Mouse (Mus musculus): ENCODE results near the gene Apobec3.
"Not testable (repeated sequence)": the region's sequence is repeated elsewhere in the genome, so short reads cannot be mapped to it uniquely, and the experiment has no call there.

Gene Apobec3

DNA sequence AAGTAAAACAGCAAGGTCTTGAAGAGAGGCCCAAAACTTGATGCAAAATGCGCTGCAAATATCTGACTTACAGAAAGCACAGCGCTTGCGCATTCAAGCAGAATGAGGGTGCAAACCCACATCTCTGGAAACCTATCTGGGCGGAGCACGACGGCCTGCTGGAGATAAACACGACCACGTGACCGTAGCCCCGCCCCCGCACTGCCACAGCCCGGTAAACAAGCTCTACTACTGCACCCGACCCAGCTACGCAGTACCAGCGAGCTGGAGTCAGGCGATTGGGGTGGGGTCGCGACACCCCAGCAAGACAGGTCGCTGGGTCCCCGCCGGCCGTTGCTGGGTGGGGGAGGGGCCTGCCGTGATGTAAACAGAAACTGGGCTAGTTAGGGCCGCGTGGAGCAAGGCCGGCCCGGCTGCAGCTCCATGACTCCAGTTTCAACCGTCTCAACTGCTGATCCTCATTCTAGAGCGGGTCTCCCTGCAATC is 36.2 kb downstream of the Apobec3 start:
- DNase-seq (ENCODE audit: low spot score), result peak; percentile 97

- DNase-seq (ENCODE audit: low spot score), result no peak
Observed at GRCm38 (mm10) chr15:79928316-79928715, 36.9 kb downstream of the Apobec3 start.

DNA sequence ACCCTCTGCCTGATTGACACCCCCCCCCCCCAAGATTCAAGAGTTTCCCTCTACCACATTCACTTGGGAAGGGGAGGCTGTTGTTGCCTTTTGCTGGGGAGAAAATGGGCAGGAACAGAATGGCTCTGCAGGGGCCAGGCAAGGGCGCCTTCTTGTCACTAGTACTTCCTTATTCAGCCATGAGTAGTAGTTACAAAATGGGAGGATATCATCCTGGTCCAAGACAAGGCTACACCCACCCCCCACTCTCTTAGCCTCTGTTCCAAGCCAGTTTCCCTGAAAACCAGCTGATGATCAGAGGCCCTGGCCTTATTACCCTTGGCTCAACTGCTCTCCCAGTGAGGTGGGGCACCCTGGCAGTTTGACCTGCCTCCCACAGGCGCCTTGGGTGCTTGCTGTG is 37.3 kb downstream of the Apobec3 start:
- no peak for DNase-seq (ENCODE audit: low spot score)

GRCm38 (mm10) chr15:79929734-79930133 is 38.3 kb downstream of the Apobec3 start:
- DNase-seq (ENCODE audit: low spot score), result no peak

DNA sequence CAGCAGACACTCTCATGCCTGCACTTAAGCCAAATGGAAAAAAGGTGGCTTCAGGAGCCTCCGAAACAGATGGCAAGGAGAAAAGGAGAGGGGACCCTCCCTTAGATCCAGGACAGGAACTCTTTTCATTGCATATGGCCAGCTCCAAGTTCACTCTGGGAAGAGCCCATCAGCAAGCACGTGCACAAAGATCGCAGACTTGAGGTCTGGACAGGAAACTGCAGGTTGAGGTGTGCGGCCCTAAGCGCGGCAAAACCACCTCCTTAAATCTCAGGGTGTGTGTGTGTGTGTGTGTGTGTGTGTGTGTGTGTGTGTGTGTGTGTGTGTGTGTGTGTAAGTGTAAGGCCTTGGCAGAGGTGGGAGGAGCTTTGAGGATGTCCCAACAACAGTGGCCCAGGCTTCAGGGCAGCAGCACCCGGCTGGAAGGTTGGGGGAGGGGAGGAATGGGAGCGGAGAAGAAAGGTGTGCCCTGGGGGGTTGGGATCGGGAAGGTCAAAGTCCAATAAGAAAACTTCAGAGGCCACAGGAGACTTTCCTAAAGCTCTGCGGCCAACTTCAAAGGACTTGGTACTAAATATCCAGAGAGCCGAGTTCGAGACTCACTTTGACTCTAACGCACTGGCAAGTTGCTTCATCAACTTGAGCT is 40.2 kb downstream of the Apobec3 start:
- peak; percentile 59 for DNase-seq (ENCODE audit: low spot score)

DNA sequence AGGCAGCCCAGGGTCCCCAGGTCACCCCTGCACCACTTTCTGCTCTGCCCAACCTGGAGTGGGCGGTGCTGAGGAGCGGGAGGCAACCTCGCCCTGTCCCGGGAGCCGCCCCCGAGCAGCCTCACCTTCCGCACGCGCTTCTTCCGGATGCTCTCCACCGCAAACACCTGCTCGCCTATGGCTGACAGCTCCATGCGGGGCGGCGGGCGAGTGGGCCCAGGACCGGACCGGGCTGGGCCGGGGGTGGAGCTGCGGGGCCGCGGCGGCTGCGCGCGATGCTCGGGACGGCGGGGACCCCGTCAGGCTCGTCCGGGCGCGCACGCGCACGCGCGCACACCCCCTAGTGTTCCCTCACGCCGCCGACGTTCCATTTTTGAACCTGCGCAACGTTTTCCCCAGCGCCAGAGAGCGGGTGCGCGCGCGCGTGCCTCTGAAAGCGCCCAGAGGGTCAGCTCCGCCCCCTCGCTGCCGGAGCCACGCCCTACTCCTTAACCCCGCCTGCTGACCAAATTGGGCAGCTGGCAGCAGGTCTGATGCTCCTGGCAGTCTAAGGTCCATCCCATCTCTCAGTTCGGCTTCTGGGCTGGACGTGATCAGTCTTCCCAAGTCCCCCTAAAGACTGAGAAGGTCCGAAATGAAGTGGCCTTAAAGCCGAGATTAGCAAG is 41.0 kb downstream of the Apobec3 start:
- DNase-seq (ENCODE audit: low spot score), result peak; percentile 92

DNA sequence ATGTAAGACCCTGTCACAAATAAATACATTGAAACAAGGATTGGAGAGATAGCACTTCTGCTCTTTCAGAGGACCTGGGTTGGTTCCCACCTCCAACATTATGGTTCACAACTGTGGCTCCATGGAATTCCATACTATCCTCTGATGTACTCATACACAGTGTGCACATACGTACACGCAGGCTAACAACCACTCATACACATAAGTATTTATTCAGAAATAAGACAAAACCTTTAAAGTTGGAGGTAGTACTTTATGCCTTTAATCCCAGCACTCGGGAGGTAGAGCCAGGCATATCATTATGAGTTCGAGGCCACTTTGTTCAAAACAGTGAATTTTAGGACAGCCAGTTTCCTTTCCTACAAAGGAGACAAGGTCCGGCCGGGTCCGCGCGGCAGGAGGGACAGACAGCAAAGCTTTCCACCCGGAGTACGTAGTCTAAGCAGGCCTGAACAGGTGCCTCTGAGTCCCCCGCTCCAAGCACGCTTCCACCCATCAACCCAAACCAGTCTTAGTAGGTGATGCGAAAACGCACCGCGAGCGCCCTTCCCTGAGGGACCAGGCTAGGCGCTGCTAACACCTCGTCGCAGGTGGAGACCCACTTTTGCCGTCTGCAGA is 41.7 kb downstream of the Apobec3 start:
- no peak for DNase-seq (ENCODE audit: low spot score)

- DNase-seq (ENCODE audit: low spot score), result no peak
Observed at GRCm38 (mm10) chr15:79933670-79934514, 42.4 kb downstream of the Apobec3 start.

- peak; percentile 32 for DNase-seq (ENCODE audit: low spot score)
Observed at GRCm38 (mm10) chr15:79934776-79935175, 43.3 kb downstream of the Apobec3 start.

DNA sequence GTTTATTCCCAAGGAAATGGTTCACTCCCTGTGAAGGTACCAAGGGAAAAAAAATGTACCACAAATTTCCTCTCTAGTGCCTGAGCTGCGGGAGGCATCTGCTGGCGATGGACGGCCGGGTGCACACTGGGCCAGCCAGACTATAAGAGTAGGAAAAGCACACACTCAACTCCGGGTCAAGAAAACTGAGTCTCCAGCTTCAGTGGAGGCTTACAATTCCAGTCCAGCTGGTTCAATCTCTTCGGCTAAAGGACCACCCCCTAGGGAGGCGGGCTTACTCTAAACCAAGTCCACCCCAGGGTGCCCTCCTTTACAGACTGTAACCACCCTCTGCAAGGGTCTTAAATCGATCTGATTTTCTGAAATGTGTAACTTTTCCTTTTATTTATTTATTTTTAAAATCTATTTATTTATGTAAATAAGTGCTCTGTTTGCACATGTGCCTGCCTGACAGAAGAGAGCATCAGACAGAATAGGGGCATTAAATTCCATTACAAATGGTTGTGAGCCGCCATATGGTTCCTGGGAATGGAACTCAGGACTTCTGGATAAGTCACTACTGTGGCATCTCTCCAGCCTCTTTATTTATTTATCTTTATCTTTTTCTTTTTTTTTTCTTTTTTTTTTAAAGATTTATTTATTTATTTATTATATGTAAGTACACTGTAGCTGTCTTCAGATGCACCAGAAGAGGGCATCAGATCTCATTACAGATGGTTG is 44.4 kb downstream of the Apobec3 start:
- no peak for DNase-seq (ENCODE audit: low spot score)

- DNase-seq (ENCODE audit: low spot score), result no peak
Observed at GRCm38 (mm10) chr15:79936374-79936751, 44.9 kb downstream of the Apobec3 start.

DNA sequence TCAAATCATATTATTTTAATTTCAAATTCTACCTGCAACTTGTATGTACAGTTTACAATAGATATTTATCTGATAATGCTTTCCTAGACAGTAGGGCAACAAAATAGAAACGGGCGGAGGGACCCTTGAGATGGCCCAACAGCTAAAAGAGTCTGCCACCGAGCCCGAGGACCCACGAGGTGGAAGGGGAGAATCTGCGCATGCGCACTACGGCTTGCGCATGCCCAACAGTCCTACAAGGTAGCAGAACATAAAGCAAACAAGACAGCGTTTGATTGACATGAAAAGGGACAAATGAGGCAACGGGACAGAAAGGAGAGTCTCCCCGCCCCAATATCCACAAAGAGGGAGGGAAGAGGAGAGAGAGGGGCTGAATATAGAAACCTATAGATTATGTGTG is 47.6 kb downstream of the Apobec3 start:
- DNase-seq (ENCODE audit: low spot score), result no peak

GRCm38 (mm10) chr15:79939501-79939900 is 48.0 kb downstream of the Apobec3 start:
- DNase-seq (ENCODE audit: low spot score), result not testable (repeated sequence)

- no peak for DNase-seq (ENCODE audit: low spot score)
Observed at GRCm38 (mm10) chr15:79939913-79940312, 48.5 kb downstream of the Apobec3 start.

DNA sequence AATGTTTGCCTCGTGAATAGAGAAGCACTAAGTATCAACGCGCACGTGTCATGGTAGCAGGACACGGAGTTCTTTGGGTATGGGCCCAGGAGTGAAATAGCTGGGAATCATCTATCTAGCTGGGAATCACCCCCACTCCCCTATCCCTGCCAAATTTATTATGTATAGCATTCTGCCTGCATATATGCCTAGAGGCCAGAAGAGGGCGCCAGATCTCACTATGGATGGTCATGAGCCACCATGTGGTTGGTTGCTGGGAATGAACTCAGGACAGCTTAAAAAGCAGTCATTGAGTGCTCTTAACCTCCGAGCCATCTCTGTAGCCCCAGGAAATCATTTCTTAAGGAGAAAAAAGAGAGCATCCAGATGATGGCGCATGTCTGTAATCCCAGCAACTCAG is 49.5 kb downstream of the Apobec3 start:
- peak; percentile 62 for DNase-seq (ENCODE audit: low spot score)

DNA sequence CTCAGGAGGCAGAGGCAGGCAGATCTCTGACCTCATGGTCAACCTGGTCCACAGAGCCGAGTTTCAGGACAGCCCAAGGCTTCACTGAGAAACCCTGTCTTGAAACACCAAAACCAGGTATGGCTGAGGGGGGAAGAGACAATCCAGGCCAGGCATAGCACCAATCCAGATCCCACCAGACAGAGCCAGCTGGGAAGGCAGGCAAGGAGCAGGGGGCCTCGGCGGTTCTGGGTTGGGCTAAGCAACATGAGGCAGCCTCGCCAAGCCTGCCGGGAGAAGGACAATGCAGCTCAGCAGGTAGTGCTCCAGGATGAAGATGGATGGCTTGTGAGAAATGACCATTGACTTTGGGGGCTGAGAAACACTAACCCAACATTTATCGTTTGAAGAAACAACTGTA is 51.1 kb downstream of the Apobec3 start:
- DNase-seq (ENCODE audit: low spot score), result no peak

GRCm38 (mm10) chr15:79943584-79943983 is 52.1 kb downstream of the Apobec3 start:
- DNase-seq (ENCODE audit: low spot score), result no peak

DNA sequence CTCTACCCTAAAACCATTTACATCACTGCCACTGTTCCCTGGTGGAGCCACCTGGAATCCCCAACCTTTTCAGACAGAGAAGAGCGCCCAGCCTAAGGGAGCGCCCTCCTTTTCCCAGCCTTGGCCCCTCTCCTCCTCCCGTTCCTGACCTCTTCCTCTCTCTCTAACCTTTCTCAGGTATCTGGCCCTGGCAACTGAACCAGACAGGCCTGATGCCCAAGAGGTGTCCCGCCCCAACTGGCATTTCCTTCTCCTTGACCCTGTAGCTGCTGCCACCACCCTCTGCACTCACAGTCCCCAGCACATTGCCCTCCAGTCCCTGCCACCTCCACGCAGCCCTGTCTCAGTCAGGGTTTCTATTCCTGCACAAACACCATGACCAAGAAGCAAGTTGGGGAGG is 53.5 kb downstream of the Apobec3 start:
- no peak for DNase-seq (ENCODE audit: low spot score)

DNA sequence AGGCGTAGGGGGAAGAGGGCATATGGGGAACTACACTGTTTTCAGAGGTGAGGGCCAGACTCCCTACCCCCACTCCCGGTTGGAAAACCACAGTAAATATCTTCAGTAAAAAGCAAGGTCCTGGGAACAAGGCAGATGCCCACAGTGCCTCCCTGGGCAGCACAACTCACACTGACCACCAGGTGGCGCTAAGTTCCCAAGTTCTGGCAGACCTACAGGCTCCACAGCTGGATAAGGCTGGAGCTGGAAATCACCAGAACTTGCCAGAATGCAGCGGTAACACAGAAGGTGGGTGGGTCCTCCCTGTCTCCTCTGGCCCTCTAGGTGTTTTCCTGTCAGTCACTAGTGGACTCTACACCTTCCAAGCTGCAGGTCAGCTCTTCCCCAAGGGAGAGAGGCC is 54.6 kb downstream of the Apobec3 start:
- DNase-seq (ENCODE audit: low spot score), result peak; percentile 82

DNA sequence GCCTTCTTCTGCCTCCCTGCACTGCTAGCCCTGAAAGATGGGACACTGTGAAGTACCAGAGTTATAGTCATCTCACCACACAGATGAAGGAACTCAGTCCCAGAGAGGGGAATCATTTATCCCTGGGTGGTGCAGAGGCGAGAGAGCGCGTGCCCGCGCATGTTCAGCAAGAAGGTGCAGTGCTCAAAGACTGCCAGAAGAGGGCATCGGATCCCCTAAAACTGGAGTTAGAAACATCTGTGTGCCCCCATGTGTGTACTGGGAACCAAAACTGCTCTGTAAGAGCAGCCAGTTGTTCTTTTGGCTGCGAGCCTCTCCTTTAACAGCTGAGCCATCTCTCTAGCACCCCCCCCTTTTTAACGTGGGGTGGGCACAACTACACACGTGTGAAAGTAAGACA is 55.3 kb downstream of the Apobec3 start:
- DNase-seq (ENCODE audit: low spot score), result no peak

- no peak for DNase-seq (ENCODE audit: low spot score)
Observed at GRCm38 (mm10) chr15:79947681-79948080, 56.2 kb downstream of the Apobec3 start.
